Mouse (Mus musculus): ENCODE measurements around the gene Aurkb. TPM values are rescaled to one million over a fixed set of nuclear protein-coding genes. Genes with fewer than 3 reads are reported as not detected.
"Not testable (repeated sequence)": the region's sequence is repeated elsewhere in the genome, so short reads cannot be mapped to it uniquely, and the experiment has no call there.

The Aurkb gene
- polyA plus RNA-seq, 1 experiment from 2014 or later = 139 TPM

- Histone ChIP-seq H3K9ac (ENCODE audit: low read depth, low read length) (no peak overlapping the region), H3K27ac (ENCODE audit: low read length) (no peak overlapping the region), H3K9me3 (ENCODE audit: control insufficient read depth, low read length) (no peaks in the 10 kb centered on the region), H3K36me3 (ENCODE audit: control insufficient read depth, insufficient read depth, low read length) (peaks cover 2% of the 10 kb centered on the region; the same call in 1 of the 2 replicates), H3K4me3 (ENCODE audit: low read length) (no peak overlapping the region), H3K4me1 (ENCODE audit: control insufficient read depth, insufficient read depth, low read length) (peaks cover 38% of the 10 kb centered on the region), H3K27me3 (replicated peaks; ENCODE audit: control insufficient read depth, insufficient read depth, low read length) (no peaks in the 10 kb centered on the region), H3K4me2 (ENCODE audit: low read depth, low read length) (no peak overlapping the region)
- WGBS = 2% methylated on average over 3 of the region's 3 CpGs
- ATAC-seq = no peak
Measured at GRCm38 (mm10) chr11:69092386-69092751, 46.9 kb downstream of the Aurkb start.

- Histone ChIP-seq H3K27me3 (replicated peaks; ENCODE audit: control insufficient read depth, insufficient read depth, low read length) (no peaks in the 10 kb centered on the region), H3K27ac (ENCODE audit: low read length) (no peak overlapping the region), H3K36me3 (ENCODE audit: control insufficient read depth, insufficient read depth, low read length) (peaks cover 2% of the 10 kb centered on the region; the same call in 1 of the 2 replicates), H3K4me1 (ENCODE audit: control insufficient read depth, insufficient read depth, low read length) (peaks cover 39% of the 10 kb centered on the region), H3K4me2 (ENCODE audit: low read depth, low read length) (no peak overlapping the region), H3K9ac (ENCODE audit: low read depth, low read length) (no peak overlapping the region), H3K9me3 (ENCODE audit: control insufficient read depth, low read length) (no peaks in the 10 kb centered on the region), H3K4me3 (ENCODE audit: low read length) (no peak overlapping the region)
- 86% methylated on average over 4 of the region's 4 CpGs for WGBS
- ATAC-seq = no peak
Measured at GRCm38 (mm10) chr11:69092871-69093270, 47.4 kb downstream of the Aurkb start.

- not testable (repeated sequence) for H3K27ac ChIP-seq (ENCODE audit: low read length); H3K9me3 ChIP-seq (ENCODE audit: control insufficient read depth, low read length); ATAC-seq; H3K27me3 ChIP-seq (replicated peaks; ENCODE audit: control insufficient read depth, insufficient read depth, low read length); H3K4me3 ChIP-seq (ENCODE audit: low read length); H3K9ac ChIP-seq (ENCODE audit: low read depth, low read length); H3K36me3 ChIP-seq (ENCODE audit: control insufficient read depth, insufficient read depth, low read length); H3K4me2 ChIP-seq (ENCODE audit: low read depth, low read length)
- H3K4me1 ChIP-seq (ENCODE audit: control insufficient read depth, insufficient read depth, low read length) = peaks cover 46% of the 10 kb centered on the region
- WGBS = 89% methylated on average over 7 of the region's 7 CpGs
Measured at GRCm38 (mm10) chr11:69093856-69094255, 48.4 kb downstream of the Aurkb start.

GRCm38 (mm10) chr11:69094697-69095429, 49.4 kb downstream of the Aurkb start, which contains the start of gene Per1:
TSS of gene Per1 (plus strand) at chr11:69095217.
- Histone ChIP-seq H3K4me1 (ENCODE audit: control insufficient read depth, insufficient read depth, low read length) (peaks cover 47% of the 10 kb centered on the region), H3K9ac (ENCODE audit: low read depth, low read length) (peak within 1 kb of the TSS; percentile 89), H3K27ac (ENCODE audit: low read length) (peak within 1 kb of the TSS; percentile 99), H3K27me3 (replicated peaks; ENCODE audit: control insufficient read depth, insufficient read depth, low read length) (no peaks in the 10 kb centered on the region), H3K36me3 (ENCODE audit: control insufficient read depth, insufficient read depth, low read length) (peaks cover 2% of the 10 kb centered on the region; the same call in 1 of the 2 replicates), H3K9me3 (ENCODE audit: control insufficient read depth, low read length) (no peaks in the 10 kb centered on the region), H3K4me3 (ENCODE audit: low read length) (peak within 1 kb of the TSS; percentile 84), H3K4me2 (ENCODE audit: low read depth, low read length) (peak within 1 kb of the TSS; percentile 90)
- peak; percentile 90 for ATAC-seq
- WGBS = under 1% methylated on average over 37 of the region's 37 CpGs

GRCm38 (mm10) chr11:69095511-69096231, 50.2 kb downstream of the Aurkb start:
- no peak for ATAC-seq
- Histone ChIP-seq H3K4me3 (ENCODE audit: low read length) (peak overlapping the region; percentile 84), H3K27ac (ENCODE audit: low read length) (peak overlapping the region; percentile 99), H3K36me3 (ENCODE audit: control insufficient read depth, insufficient read depth, low read length) (peaks cover 2% of the 10 kb centered on the region; the same call in 1 of the 2 replicates), H3K4me1 (ENCODE audit: control insufficient read depth, insufficient read depth, low read length) (peaks cover 47% of the 10 kb centered on the region), H3K9ac (ENCODE audit: low read depth, low read length) (peak overlapping the region; percentile 89), H3K4me2 (ENCODE audit: low read depth, low read length) (peak overlapping the region; percentile 90), H3K9me3 (ENCODE audit: control insufficient read depth, low read length) (no peaks in the 10 kb centered on the region), H3K27me3 (replicated peaks; ENCODE audit: control insufficient read depth, insufficient read depth, low read length) (no peaks in the 10 kb centered on the region)
- 3% methylated on average over 27 of the region's 27 CpGs for WGBS

- H3K27ac ChIP-seq (ENCODE audit: low read length) = peak overlapping the region; percentile 99
- peak overlapping the region; percentile 90 for H3K4me2 ChIP-seq (ENCODE audit: low read depth, low read length)
- H3K4me1 ChIP-seq (ENCODE audit: control insufficient read depth, insufficient read depth, low read length) = peaks cover 41% of the 10 kb centered on the region
- no peaks in the 10 kb centered on the region for H3K27me3 ChIP-seq (replicated peaks; ENCODE audit: control insufficient read depth, insufficient read depth, low read length)
- H3K9ac ChIP-seq (ENCODE audit: low read depth, low read length) = peak overlapping the region; percentile 89
- peaks cover 2% of the 10 kb centered on the region for H3K36me3 ChIP-seq (ENCODE audit: control insufficient read depth, insufficient read depth, low read length)
- WGBS = 10% methylated on average over 9 of the region's 9 CpGs
- H3K4me3 ChIP-seq (ENCODE audit: low read length) = peak overlapping the region; percentile 84
- no peaks in the 10 kb centered on the region for H3K9me3 ChIP-seq (ENCODE audit: control insufficient read depth, low read length)
- peak; percentile 14 for ATAC-seq
Measured at GRCm38 (mm10) chr11:69096360-69096986, 51.0 kb downstream of the Aurkb start.

- 3% methylated on average over 29 of the region's 29 CpGs for WGBS
- Histone ChIP-seq H3K27me3 (replicated peaks; ENCODE audit: control insufficient read depth, insufficient read depth, low read length) (no peaks in the 10 kb centered on the region), H3K9ac (ENCODE audit: low read depth, low read length) (peak overlapping the region; percentile 89), H3K4me3 (ENCODE audit: low read length) (peak overlapping the region; percentile 84), H3K4me1 (ENCODE audit: control insufficient read depth, insufficient read depth, low read length) (peaks cover 36% of the 10 kb centered on the region), H3K4me2 (ENCODE audit: low read depth, low read length) (peak overlapping the region; percentile 90), H3K27ac (ENCODE audit: low read length) (peak overlapping the region; percentile 99), H3K36me3 (ENCODE audit: control insufficient read depth, insufficient read depth, low read length) (peaks cover 9% of the 10 kb centered on the region), H3K9me3 (ENCODE audit: control insufficient read depth, low read length) (no peaks in the 10 kb centered on the region)
- ATAC-seq = peak; percentile 63
Measured at GRCm38 (mm10) chr11:69096987-69097900, 51.8 kb downstream of the Aurkb start.

GRCm38 (mm10) chr11:69098039-69098761, 52.8 kb downstream of the Aurkb start:
- WGBS = 22% methylated on average over 8 of the region's 8 CpGs
- Histone ChIP-seq H3K4me3 (ENCODE audit: low read length) (peak overlapping the region; percentile 84), H3K27ac (ENCODE audit: low read length) (peak overlapping the region; percentile 99), H3K4me1 (ENCODE audit: control insufficient read depth, insufficient read depth, low read length) (peaks cover 33% of the 10 kb centered on the region), H3K36me3 (ENCODE audit: control insufficient read depth, insufficient read depth, low read length) (peaks cover 15% of the 10 kb centered on the region), H3K27me3 (replicated peaks; ENCODE audit: control insufficient read depth, insufficient read depth, low read length) (no peaks in the 10 kb centered on the region), H3K9me3 (ENCODE audit: control insufficient read depth, low read length) (no peaks in the 10 kb centered on the region), H3K4me2 (ENCODE audit: low read depth, low read length) (peak overlapping the region; percentile 90), H3K9ac (ENCODE audit: low read depth, low read length) (peak overlapping the region; percentile 89)
- no peak for ATAC-seq

All from intestine, embryonic 16.5 days (tissue).